Mouse (Mus musculus) kidney, embryonic 15.5 days (tissue): ENCODE measurements around the gene Gbp5. TPM values are rescaled to one million over a fixed set of nuclear protein-coding genes. Genes with fewer than 3 reads are reported as not detected.
"Not testable (repeated sequence)": the region's sequence is repeated elsewhere in the genome, so short reads cannot be mapped to it uniquely, and the experiment has no call there.

Source experiments
- ATAC-seq: fragments of 200-750 bp; cut with Nextera tagmentation; replicated peaks from 2 replicates; pipeline ENCODE4 v1.8.0; 2017; ENCODE audit warnings: moderate TSS enrichment; ENCODE audit not compliant: low FRiP score
- H3K27ac ChIP-seq: fragments of 300-500 bp; sonication (generic); 2 replicates; pipeline ENCODE4 v1.5.1; 2015; ENCODE audit warnings: mild to moderate bottlenecking, inconsistent platforms
- H3K27me3 ChIP-seq: fragments of 300-500 bp; sonication (generic); 2 replicates; pipeline ENCODE4 v1.6.1; 2015; ENCODE audit warnings: inconsistent platforms
- H3K36me3 ChIP-seq: fragments of 300-500 bp; sonication (generic); 2 replicates; pipeline ENCODE4 v1.6.1; 2015; ENCODE audit warnings: inconsistent platforms
- H3K4me1 ChIP-seq: fragments of 300-500 bp; sonication (generic); 2 replicates; pipeline ENCODE4 v1.6.1; 2015; ENCODE audit warnings: inconsistent platforms
- H3K4me2 ChIP-seq: fragments of 300-500 bp; sonication (generic); 2 replicates; pipeline ENCODE4 v1.6.1; 2015; ENCODE audit warnings: moderate library complexity, mild to moderate bottlenecking, inconsistent platforms
- H3K4me3 ChIP-seq: fragments of 300-500 bp; sonication (generic); replicated peaks from 2 replicates; pipeline ENCODE4 v1.5.1; 2015; ENCODE audit warnings: mild to moderate bottlenecking, inconsistent platforms
- H3K9ac ChIP-seq: fragments of 300-500 bp; sonication (generic); 2 replicates; pipeline ENCODE4 v1.6.1; 2015; ENCODE audit warnings: mild to moderate bottlenecking, inconsistent platforms
- H3K9me3 ChIP-seq: fragments of 300-500 bp; sonication (generic); replicated peaks from 2 replicates; pipeline ENCODE4 v1.6.1; 2016; ENCODE audit warnings: inconsistent platforms
- WGBS: fragments of 180-500 bp; shearing (Covaris S2); methylation state at CpG from one replicate; pipeline ENCODE4 v1.1.7; 2015; ENCODE audit warnings: mixed read lengths; 5-methylcytosine and 5-hydroxymethylcytosine counted together
- polyA plus RNA-seq: library from polyadenylated mRNA; unstranded; fragments of >200 nt; fragmentation: Nextera tagmentation; extraction: Ambion mirVana; gene quantifications from 2 replicates; pipeline ENCODE4 v1.2.1, GENCODE M21; 2015

Gbp5 gene
- polyA plus RNA-seq, 1 experiment from 2014 or later: 0.06 TPM

DNA sequence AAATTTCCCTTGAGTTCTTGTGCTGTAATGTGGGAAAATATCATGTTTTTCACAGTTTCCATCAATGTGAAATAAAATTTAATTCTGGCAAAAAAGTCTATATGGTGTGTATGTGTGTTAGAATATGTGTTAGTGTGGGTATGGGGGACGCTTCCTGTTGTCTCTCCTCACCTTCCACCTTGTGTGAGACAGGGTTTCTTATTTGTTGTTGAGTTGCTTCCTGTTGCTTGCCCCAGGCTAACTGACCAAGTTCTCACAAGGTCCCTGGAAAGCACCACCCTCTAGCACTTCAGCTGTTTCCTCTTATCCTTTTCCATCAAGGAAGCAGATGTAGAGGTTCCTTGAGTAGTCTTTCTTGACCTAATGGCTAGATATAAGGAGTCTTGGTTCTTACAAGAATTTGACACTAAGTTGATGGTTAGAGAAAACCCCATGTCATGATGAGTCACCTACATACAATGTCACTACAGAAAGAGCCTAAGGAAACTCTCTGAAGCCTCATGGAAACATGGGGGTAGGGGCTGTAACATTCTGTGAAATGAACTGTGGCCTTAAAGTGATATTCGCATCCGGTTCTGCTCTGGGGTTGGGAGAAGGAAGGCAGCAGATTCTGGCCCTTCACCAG is 56.4 kb downstream of the Gbp5 start:
- Histone ChIP-seq H3K4me1 (no peaks in the 10 kb centered on the region), H3K4me3 (no peak overlapping the region), H3K27ac (no peak overlapping the region), H3K9me3 (no peaks in the 10 kb centered on the region), H3K36me3 (no peaks in the 10 kb centered on the region), H3K4me2 (no peak overlapping the region), H3K27me3 (no peaks in the 10 kb centered on the region), H3K9ac (no peak overlapping the region)
- WGBS: 91% methylated on average over 3 of the region's 3 CpGs
- no peak for ATAC-seq

DNA sequence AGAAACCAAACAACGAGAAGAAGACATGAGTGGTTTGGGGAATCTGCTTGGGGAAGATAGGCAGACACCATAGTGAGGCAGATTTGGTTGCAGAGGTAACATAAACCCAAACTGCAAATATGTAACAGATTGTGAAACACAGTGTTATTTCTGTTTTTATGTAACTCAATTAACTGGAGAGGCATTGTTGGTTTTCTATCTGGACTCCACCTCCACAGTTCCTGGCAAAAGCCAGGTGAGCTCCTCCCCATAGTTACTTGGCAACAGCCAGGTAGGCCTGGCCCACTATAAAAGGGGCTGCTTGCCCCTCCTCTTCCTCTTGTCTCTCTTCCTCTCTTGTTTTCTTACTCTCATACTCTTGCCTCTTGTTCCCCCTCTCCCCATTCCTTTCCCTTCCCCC is 60.8 kb downstream of the Gbp5 start:
- H3K9me3 ChIP-seq: no peaks in the 10 kb centered on the region
- 74% methylated on average over 1 of the region's 1 CpGs for WGBS
- no peak overlapping the region for H3K4me2 ChIP-seq
- no peak overlapping the region for H3K4me3 ChIP-seq
- no peak overlapping the region for H3K27ac ChIP-seq
- no peak for ATAC-seq
- no peak overlapping the region for H3K9ac ChIP-seq
- no peaks in the 10 kb centered on the region for H3K27me3 ChIP-seq
- peaks cover under 1% of the 10 kb centered on the region; the same call in 1 of the 2 replicates for H3K4me1 ChIP-seq
- no peaks in the 10 kb centered on the region for H3K36me3 ChIP-seq

DNA sequence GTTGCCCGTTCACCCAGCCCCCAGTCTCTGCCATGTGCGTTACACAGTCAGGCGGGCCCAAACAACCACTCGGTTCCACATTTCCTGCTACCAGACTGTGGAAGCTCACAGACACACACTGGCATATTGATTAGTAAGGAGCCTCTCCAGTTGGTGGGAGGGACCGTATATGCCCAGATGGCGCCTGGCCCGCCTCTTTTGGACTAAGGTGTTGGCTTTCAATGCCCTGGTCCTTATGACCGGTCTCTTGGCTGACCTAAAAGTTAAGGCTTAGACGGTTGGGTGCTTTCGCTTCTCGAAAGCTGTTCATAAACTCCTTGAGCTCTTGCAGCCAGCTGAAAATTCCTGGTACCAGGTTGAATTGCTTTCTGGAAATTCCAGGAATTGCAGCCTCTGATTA is 61.8 kb downstream of the Gbp5 start:
- Histone ChIP-seq H3K9ac (no peak overlapping the region), H3K4me1 (peaks cover 8% of the 10 kb centered on the region; the same call in 1 of the 2 replicates), H3K4me2 (no peak overlapping the region), H3K36me3 (no peaks in the 10 kb centered on the region), H3K27ac (no peak overlapping the region), H3K27me3 (no peaks in the 10 kb centered on the region), H3K4me3 (no peak overlapping the region), H3K9me3 (no peaks in the 10 kb centered on the region)
- no peak for ATAC-seq
- WGBS: 86% methylated on average over 11 of the region's 11 CpGs

DNA sequence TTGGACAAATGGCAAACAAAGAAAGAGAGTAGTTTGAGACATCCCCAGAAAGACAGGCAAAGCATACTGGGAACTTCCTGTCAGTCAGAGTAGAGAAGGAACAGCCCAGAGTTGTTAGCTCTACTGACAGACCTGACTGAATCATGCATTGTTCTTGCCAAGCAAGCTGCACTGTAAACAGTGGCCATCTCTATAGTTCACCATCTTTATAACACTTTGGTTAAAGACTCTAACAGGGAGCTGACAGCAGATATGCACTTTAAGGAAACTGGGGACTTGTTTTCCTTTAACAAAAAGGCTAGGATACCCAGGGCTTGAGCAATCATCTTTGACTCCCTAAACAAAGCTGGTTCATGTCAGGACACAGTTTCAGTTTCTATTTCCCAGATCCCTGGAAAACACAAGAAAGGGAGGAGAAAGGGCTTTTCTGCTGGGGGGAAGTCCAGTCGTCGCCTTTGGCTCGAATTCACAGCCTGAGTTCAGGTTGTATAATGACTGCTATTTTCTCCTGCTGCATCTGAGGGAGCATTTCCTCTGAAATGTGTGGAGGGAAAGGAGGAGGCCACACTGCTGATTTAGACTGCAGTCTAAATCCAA is 66.0 kb downstream of the Gbp5 start, which contains the start of gene Gbp3:
Gene Gbp3 (plus strand): TSS at position 395 of the 597 bp plus-strand sequence.
- no peaks in the 10 kb centered on the region for H3K9me3 ChIP-seq
- H3K9ac ChIP-seq: peak within 1 kb of the TSS; percentile 21; the same call in 1 of the 2 replicates
- no peaks in the 10 kb centered on the region for H3K27me3 ChIP-seq
- ATAC-seq: no peak
- H3K36me3 ChIP-seq: no peaks in the 10 kb centered on the region
- H3K4me2 ChIP-seq: peak within 1 kb of the TSS; percentile 68
- WGBS: 13% methylated on average over 3 of the region's 3 CpGs
- H3K27ac ChIP-seq: peak within 1 kb of the TSS; percentile 32; the same call in 1 of the 2 replicates
- peak within 1 kb of the TSS; percentile 49 for H3K4me3 ChIP-seq
- H3K4me1 ChIP-seq: peaks cover 8% of the 10 kb centered on the region; the same call in 1 of the 2 replicates

DNA sequence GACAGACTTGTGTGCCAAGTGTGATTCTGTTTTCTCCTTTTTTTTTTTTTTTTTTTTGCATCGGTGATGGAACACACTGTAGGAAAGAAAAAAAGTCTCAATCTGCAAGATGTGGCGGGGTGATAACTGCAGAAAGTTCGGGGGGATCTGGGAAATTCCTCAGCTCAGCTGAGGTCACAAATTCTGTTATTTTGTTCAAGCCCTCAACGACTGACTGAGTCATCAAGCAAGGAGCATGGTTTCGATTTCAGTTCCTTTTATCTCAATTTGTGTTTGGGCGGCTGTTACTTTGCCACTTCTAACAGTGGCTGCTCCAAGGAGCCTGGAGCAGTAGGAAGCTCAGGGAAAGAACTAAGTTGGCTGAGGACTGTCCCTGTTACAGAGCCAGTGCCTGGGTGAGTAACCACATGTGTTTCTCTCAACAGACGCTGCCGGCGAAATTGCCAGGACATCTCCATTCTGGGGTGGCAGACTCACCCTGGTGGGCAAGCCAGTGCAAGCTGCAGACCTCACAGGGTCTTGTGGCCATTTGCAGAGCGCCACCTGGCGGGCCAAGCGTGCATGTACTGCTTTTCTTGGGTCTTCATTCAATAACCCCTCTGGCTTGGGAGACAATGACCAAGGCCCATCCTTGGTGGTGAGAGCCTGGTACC is 66.6 kb downstream of the Gbp5 start:
- peaks cover 8% of the 10 kb centered on the region; the same call in 1 of the 2 replicates for H3K4me1 ChIP-seq
- H3K27ac ChIP-seq: 0 out of 2 replicates have a peak overlapping the region, but pooled peaks have one; percentile 32
- ATAC-seq: peak; percentile 93
- 9% methylated on average over 12 of the region's 12 CpGs for WGBS
- no peaks in the 10 kb centered on the region for H3K9me3 ChIP-seq
- no peaks in the 10 kb centered on the region for H3K27me3 ChIP-seq
- peak overlapping the region; percentile 68 for H3K4me2 ChIP-seq
- no peaks in the 10 kb centered on the region for H3K36me3 ChIP-seq
- peak overlapping the region; percentile 49 for H3K4me3 ChIP-seq
- peak overlapping the region; percentile 21; the same call in 1 of the 2 replicates for H3K9ac ChIP-seq

DNA sequence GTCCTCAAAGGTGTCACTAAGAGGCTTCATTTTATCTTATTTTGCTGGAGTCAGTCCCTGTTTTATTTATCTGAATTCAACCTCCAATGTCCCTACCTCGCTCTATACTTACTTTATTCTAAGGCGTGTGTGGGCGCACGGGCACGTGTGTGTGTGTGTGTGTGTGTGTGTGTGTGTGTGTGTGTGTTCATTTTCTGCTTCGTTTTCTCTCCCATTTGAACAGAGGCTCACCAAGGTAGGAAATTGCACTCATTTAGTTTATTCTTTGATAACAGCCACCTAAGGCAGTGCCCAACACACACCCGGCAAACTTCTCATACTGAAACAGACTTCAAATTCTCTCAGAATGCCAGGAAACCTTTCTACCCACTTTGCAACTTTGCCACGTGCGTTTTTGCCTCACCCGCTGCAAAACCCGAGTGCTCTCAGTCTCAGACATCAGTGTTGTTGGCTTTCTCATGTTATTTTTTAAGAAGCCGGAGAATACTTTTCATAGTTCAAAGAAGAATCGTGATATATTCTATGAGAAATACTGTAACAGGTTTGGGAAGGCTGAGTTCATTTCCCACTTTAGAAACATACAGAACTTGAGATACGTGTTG is 67.4 kb downstream of the Gbp5 start:
- no peak overlapping the region for H3K4me2 ChIP-seq
- no peak for ATAC-seq
- peaks cover 8% of the 10 kb centered on the region; the same call in 1 of the 2 replicates for H3K4me1 ChIP-seq
- WGBS: 89% methylated on average over 14 of the region's 14 CpGs
- H3K36me3 ChIP-seq: no peaks in the 10 kb centered on the region
- H3K9me3 ChIP-seq: no peaks in the 10 kb centered on the region
- H3K4me3 ChIP-seq: no peak overlapping the region
- H3K9ac ChIP-seq: no peak overlapping the region
- H3K27ac ChIP-seq: no peak overlapping the region
- H3K27me3 ChIP-seq: no peaks in the 10 kb centered on the region

DNA sequence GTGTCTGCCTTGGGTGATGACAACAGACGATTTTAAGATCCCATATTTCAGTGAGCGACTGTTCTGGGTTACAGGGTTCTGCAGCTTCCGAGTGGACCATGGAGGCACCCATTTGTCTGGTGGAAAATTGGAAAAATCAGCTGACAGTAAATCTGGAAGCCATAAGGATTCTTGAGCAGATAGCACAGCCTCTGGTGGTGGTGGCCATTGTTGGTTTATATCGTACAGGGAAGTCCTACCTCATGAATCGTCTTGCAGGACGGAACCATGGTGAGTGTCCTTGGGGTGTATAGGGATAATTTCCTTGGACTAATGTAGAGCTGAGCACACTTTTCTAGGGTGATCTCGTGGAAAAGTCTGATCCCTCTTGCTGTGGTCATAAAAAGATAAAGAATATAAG is 67.9 kb downstream of the Gbp5 start:
- no peak for ATAC-seq
- Histone ChIP-seq H3K4me3 (no peak overlapping the region), H3K36me3 (no peaks in the 10 kb centered on the region), H3K9me3 (no peaks in the 10 kb centered on the region), H3K4me2 (no peak overlapping the region), H3K27me3 (no peaks in the 10 kb centered on the region), H3K9ac (no peak overlapping the region), H3K4me1 (peaks cover 8% of the 10 kb centered on the region; the same call in 1 of the 2 replicates), H3K27ac (no peak overlapping the region)
- 86% methylated on average over 7 of the region's 7 CpGs for WGBS

DNA sequence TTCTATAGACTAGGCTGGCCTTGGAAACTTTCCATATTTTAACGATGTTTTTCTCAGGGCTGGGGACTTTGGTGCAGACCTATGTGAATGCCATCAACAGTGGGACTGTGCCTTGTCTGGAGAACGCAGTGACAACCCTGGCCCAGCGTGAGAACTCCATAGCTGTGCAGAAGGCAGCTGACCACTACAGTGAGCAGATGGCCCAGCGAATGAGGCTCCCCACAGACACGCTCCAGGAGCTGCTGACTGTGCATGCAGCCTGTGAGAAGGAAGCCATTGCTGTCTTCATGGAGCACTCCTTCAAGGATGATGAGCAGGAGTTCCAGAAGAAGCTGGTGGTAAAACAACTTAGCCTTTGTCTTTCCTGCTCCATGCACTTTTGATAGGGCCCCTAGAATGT is 73.7 kb downstream of the Gbp5 start:
- H3K4me3 ChIP-seq, H3K36me3 ChIP-seq, H3K9ac ChIP-seq, ATAC-seq, H3K9me3 ChIP-seq, H3K4me1 ChIP-seq, H3K27me3 ChIP-seq, H3K27ac ChIP-seq, H3K4me2 ChIP-seq: not testable (repeated sequence)
- 74% methylated on average over 5 of the region's 5 CpGs for WGBS

DNA sequence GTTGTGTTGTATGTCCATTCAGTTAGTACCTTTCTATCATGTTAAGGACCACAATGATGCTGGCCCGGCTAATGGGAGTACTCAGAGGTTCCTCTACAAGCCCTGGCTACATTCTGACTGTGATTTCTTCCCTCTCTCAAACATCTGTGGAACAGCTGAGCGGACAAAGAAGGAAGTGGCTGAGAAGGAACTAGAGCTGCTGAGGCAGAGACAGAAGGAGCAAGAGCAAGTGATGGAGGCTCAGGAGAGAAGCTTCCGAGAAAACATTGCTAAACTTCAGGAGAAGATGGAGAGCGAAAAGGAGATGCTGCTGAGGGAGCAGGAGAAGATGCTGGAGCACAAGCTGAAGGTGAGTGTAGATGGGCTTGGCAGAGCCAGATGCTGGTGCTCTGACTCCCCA is 77.0 kb downstream of the Gbp5 start:
- Histone ChIP-seq H3K4me1 (no peaks in the 10 kb centered on the region), H3K27ac (no peak overlapping the region), H3K4me3 (no peak overlapping the region), H3K9me3 (no peaks in the 10 kb centered on the region), H3K27me3 (no peaks in the 10 kb centered on the region), H3K4me2 (no peak overlapping the region), H3K36me3 (no peaks in the 10 kb centered on the region), H3K9ac (no peak overlapping the region)
- no peak for ATAC-seq
- WGBS: 88% methylated on average over 4 of the region's 4 CpGs

Other genes starting within 250 kb of the Gbp5 start
- gene Pdlim5, start 98.3 kb upstream of the Gbp5 start, polyA plus RNA-seq: 45.8 and 46.6 TPM in 2 replicates
- gene Gbp7, start 36.4 kb downstream of the Gbp5 start, polyA plus RNA-seq: 2.6 and 3.3 TPM in 2 replicates
- 1.5 and 1.6 TPM in 2 replicates for gene Gbp3, start 66.0 kb downstream of the Gbp5 start, polyA plus RNA-seq
- 0.05 TPM in 1 of 2 replicates, not detected in the other for gene Gbp2b, start 100.9 kb downstream of the Gbp5 start, polyA plus RNA-seq
- 0.95 and 1.7 TPM in 2 replicates for gene Gbp2, start 126.6 kb downstream of the Gbp5 start, polyA plus RNA-seq
- gene Kyat3, start 207.1 kb downstream of the Gbp5 start, polyA plus RNA-seq: 24.9 and 25.0 TPM in 2 replicates